18 mouse cellular contexts compared by ENCODE assay signal in genomic region chr2:158308276-158308675, GRCm38 (mm10). TPM values are rescaled to one million over a fixed set of nuclear protein-coding genes. Genes with fewer than 3 reads are reported as not detected.
DNase-seq lines count a peak whose midpoint lies in the region; TF ChIP-seq lines count a peak whose summit lies in the region.
"Had no signal": no experiment of that assay in that cellular context is flagged by ENCODE, and none has a peak within 500 bp of the region (broad histone marks: within the 10 kb centered on the region; RNA-seq: fewer than 3 reads in every experiment).

No protein-coding gene starts in this region.

- H3K79me2 ChIP-seq in liver, adult 2 months (ENCODE audit: control insufficient read depth, insufficient read depth, low read length), result no peaks in the 10 kb centered on the region

- peaks cover 16% of the 10 kb centered on the region for H3K4me1 ChIP-seq in liver, adult 2 months (ENCODE audit: control insufficient read depth, insufficient read depth, low read length)

- peak overlapping the region; percentile 80 for H3K27ac ChIP-seq in gastrocnemius, adult 2 months
- no peak overlapping the region for H3K27ac ChIP-seq in liver, adult 2 months (replicated peaks; ENCODE audit: insufficient read depth, low read depth, low read length)
- H3K27ac ChIP-seq: hindbrain, embryonic 10.5 days; intestine, embryonic 15.5 days; midbrain, embryonic 12.5 days had no signal

- no peaks in the 10 kb centered on the region for H3K27me3 ChIP-seq in liver, adult 2 months (ENCODE audit: control insufficient read depth, insufficient read depth, low read length)
- H3K27me3 ChIP-seq: heart, embryonic 12.5 days; intestine, embryonic 15.5 days; midbrain, embryonic 12.5 days had no signal

- no peak for TF ChIP-seq CTCF in gastrocnemius, adult 2 months (IDR thresholded peaks at IDR 0.05)
- TF ChIP-seq CTCF in liver, adult 2 months (IDR thresholded peaks at IDR 0.05; ENCODE audit: low read depth, low read length), result no peak

- H3K9ac ChIP-seq in liver, adult 2 months (ENCODE audit: low read depth, low read length), result 0 out of 2 replicates have a peak overlapping the region, but pooled peaks have one; percentile 5
- H3K9ac ChIP-seq: heart, embryonic 12.5 days; intestine, embryonic 15.5 days; midbrain, embryonic 12.5 days had no signal

- H3K4me3 ChIP-seq in gastrocnemius, adult 2 months, result peak overlapping the region; percentile 66
- H3K4me3 ChIP-seq in liver, adult 2 months (ENCODE audit: insufficient read depth, low read depth, low read length), result no peak overlapping the region
- H3K4me3 ChIP-seq: heart, embryonic 12.5 days; hindbrain, embryonic 10.5 days; intestine, embryonic 15.5 days; midbrain, embryonic 12.5 days had no signal

- DNase-seq in gastrocnemius, adult 2 months, result no peak
- DNase-seq in gastrocnemius, postnatal 14 days, result no peak
- DNase-seq in liver, adult 2 months (ENCODE audit: extremely low read depth, low read depth, low spot score), result no peak
- DNase-seq in liver, result no peak
- DNase-seq in ES-CJ7 (ENCODE audit: low read depth, low spot score), result peak; percentile 44
- peak; percentile 74 for DNase-seq in layer of hippocampus, adult 9-11 months
- no peak for DNase-seq in embryo, embryonic 10 days (ENCODE audit: low spot score)
- no peak for DNase-seq in ovary, postnatal 36 days (ENCODE audit: low spot score)
- DNase-seq: cerebellum, adult 9-10 months; kidney, postnatal 36 days had no signal

- H3K36me3 ChIP-seq in liver, adult 2 months (ENCODE audit: control insufficient read depth, insufficient read depth, low read length), result no peaks in the 10 kb centered on the region
- H3K36me3 ChIP-seq: G1E; heart, embryonic 12.5 days; hindbrain, embryonic 10.5 days; intestine, embryonic 15.5 days; midbrain, embryonic 12.5 days had no signal

- no peak for TF ChIP-seq POLR2A in liver, adult 2 months (IDR thresholded peaks at IDR 0.05; ENCODE audit: extremely low read depth, insufficient read depth, low read length)

- 64% methylated on average over 5 of the region's 5 CpGs for WGBS in liver, adult 2 months

- intact Hi-C loops in gastrocnemius, adult 2 months (cut with DNase I), result no loop called here
- intact Hi-C loops in gastrocnemius, postnatal 14 days (cut with DNase I; ENCODE audit: low total_unique reads), result no loop called here

RNA-seq across cellular contexts. Expression of gene Lbp, which starts 2.0 kb away (rescaled TPM):
- total RNA-seq in gastrocnemius, adult 2 months (2021), result 1 to 10 TPM; 5.2 to 7.1 TPM
- 10 to 100 TPM in 1 of 2 experiments, 1 to 10 TPM in 1; 7.8 to 12.7 TPM for total RNA-seq in gastrocnemius, postnatal 14 days (2021)
- 66.8 and 85.7 TPM in 2 replicates for total RNA-seq in liver, adult 2 months (2014; rRNA removed)
- polyA plus RNA-seq in liver, adult 2 months (2012; rRNA removed), result 164 and 230 TPM in 2 replicates
- total RNA-seq: G1E had no signal
- polyA plus RNA-seq: G1E had no signal

RNA-seq across cellular contexts. Expression of gene Bpi, which starts 50.4 kb away (rescaled TPM):
- total RNA-seq in gastrocnemius, adult 2 months (2021), result not detected
- not detected for total RNA-seq in gastrocnemius, postnatal 14 days (2021)
- total RNA-seq in liver, adult 2 months (2014; rRNA removed), result not detected in 2 replicates
- not detected in 2 replicates for polyA plus RNA-seq in liver, adult 2 months (2012; rRNA removed)
- total RNA-seq: adrenal gland, postnatal 4 days; G1E; gastrocnemius, adult 8-10 months had no signal
- polyA plus RNA-seq: G1E; heart, embryonic 12.5 days; hindbrain, embryonic 10.5 days; intestine, embryonic 15.5 days; midbrain, embryonic 12.5 days; thymus, postnatal 0 days had no signal

Comparison
In these comparisons a context has a peak if more than half of its experiments do, and no peak if none do; other contexts are left out.
1. DNase-seq: peak in ES-CJ7 (single experiment) and layer of hippocampus, adult 9-11 months (single experiment); none in gastrocnemius, adult 2 months (single experiment), gastrocnemius, postnatal 14 days (single experiment), liver, adult 2 months (single experiment), liver (single experiment), embryo, embryonic 10 days (single experiment) and ovary, postnatal 36 days (single experiment).